Comparison of ENCODE assay signal across 13 mouse cellular contexts in genomic region chr9:65199723-65200122, GRCm38 (mm10). TPM values are rescaled to one million over a fixed set of nuclear protein-coding genes. Genes with fewer than 3 reads are reported as not detected.
DNase-seq lines count a peak whose midpoint lies in the region; ATAC-seq lines count a peak whose summit lies in the region.
"Had no signal": no experiment of that assay in that cellular context is flagged by ENCODE, and none has a peak within 500 bp of the region (broad histone marks: within the 10 kb centered on the region; RNA-seq: fewer than 3 reads in every experiment).

No protein-coding gene starts in this region.

- no peaks in the 10 kb centered on the region for H3K9me3 ChIP-seq in embryonic facial prominence, embryonic 13.5 days
- no peaks in the 10 kb centered on the region for H3K9me3 ChIP-seq in embryonic facial prominence, embryonic 10.5 days
- H3K9me3 ChIP-seq in hindbrain, embryonic 12.5 days (replicated peaks), result no peaks in the 10 kb centered on the region
- no peaks in the 10 kb centered on the region for H3K9me3 ChIP-seq in hindbrain, embryonic 13.5 days
- no peaks in the 10 kb centered on the region for H3K9me3 ChIP-seq in intestine, embryonic 15.5 days
- H3K9me3 ChIP-seq in midbrain, embryonic 13.5 days, result no peaks in the 10 kb centered on the region
- H3K9me3 ChIP-seq: megakaryocyte, embryonic 14.5 days had no signal

- 0 out of 2 replicates have a peak overlapping the region, but pooled peaks have one; percentile 1 for H3K27ac ChIP-seq in embryonic facial prominence, embryonic 13.5 days
- H3K27ac ChIP-seq in embryonic facial prominence, embryonic 10.5 days (replicated peaks), result no peak overlapping the region; the same call in 1 of the 2 replicates
- H3K27ac ChIP-seq in hindbrain, embryonic 12.5 days, result peak overlapping the region; percentile 36
- H3K27ac ChIP-seq in hindbrain, embryonic 13.5 days, result no peak overlapping the region
- 0 out of 2 replicates have a peak overlapping the region, but pooled peaks have one; percentile 40 for H3K27ac ChIP-seq in intestine, embryonic 15.5 days
- peak overlapping the region; percentile 4; the same call in 1 of the 2 replicates for H3K27ac ChIP-seq in midbrain, embryonic 13.5 days

- H3K4me2 ChIP-seq in embryonic facial prominence, embryonic 13.5 days, result no peak overlapping the region
- H3K4me2 ChIP-seq in hindbrain, embryonic 12.5 days (replicated peaks), result no peak overlapping the region
- H3K4me2 ChIP-seq in hindbrain, embryonic 13.5 days, result no peak overlapping the region
- no peak overlapping the region for H3K4me2 ChIP-seq in intestine, embryonic 15.5 days (replicated peaks)
- H3K4me2 ChIP-seq in midbrain, embryonic 13.5 days (replicated peaks), result no peak overlapping the region

- no peak for ATAC-seq in embryonic facial prominence, embryonic 13.5 days (ENCODE audit: insufficient number of reproducible peaks, insufficient read depth, low FRiP score, low TSS enrichment, low read depth)
- no peak for ATAC-seq in hindbrain, embryonic 12.5 days (ENCODE audit: low FRiP score)
- ATAC-seq in hindbrain, embryonic 13.5 days (ENCODE audit: low FRiP score), result no peak
- ATAC-seq in intestine, embryonic 15.5 days, result no peak
- no peak for ATAC-seq in midbrain, embryonic 13.5 days

- no peak for DNase-seq in embryonic facial prominence, embryonic 10.5 days (ENCODE audit: low spot score)
- DNase-seq in MN1 (ENCODE audit: low spot score), result no peak
- no peak for DNase-seq in cerebellum, postnatal 10 days
- DNase-seq: adrenal gland, adult 2 months; gastrocnemius, postnatal 14 days; kidney, adult 8-10 months had no signal

- H3K9ac ChIP-seq in embryonic facial prominence, embryonic 13.5 days, result no peak overlapping the region
- H3K9ac ChIP-seq in hindbrain, embryonic 12.5 days, result no peak overlapping the region
- H3K9ac ChIP-seq in hindbrain, embryonic 13.5 days, result no peak overlapping the region
- no peak overlapping the region for H3K9ac ChIP-seq in intestine, embryonic 15.5 days
- H3K9ac ChIP-seq in midbrain, embryonic 13.5 days (replicated peaks), result no peak overlapping the region; the same call in 1 of the 2 replicates

- WGBS in embryonic facial prominence, embryonic 13.5 days, result 54% methylated on average over 7 of the region's 7 CpGs
- 67% methylated on average over 7 of the region's 7 CpGs for WGBS in embryonic facial prominence, embryonic 10.5 days
- WGBS in hindbrain, embryonic 12.5 days, result 61% methylated on average over 7 of the region's 7 CpGs
- WGBS in hindbrain, embryonic 13.5 days, result 53% methylated on average over 7 of the region's 7 CpGs
- WGBS in intestine, embryonic 15.5 days, result 51% methylated on average over 7 of the region's 7 CpGs
- 65% methylated on average over 7 of the region's 7 CpGs for WGBS in midbrain, embryonic 13.5 days

- H3K4me1 ChIP-seq in embryonic facial prominence, embryonic 13.5 days, result peaks cover 23% of the 10 kb centered on the region
- peaks cover 31% of the 10 kb centered on the region for H3K4me1 ChIP-seq in embryonic facial prominence, embryonic 10.5 days
- peaks cover 14% of the 10 kb centered on the region for H3K4me1 ChIP-seq in hindbrain, embryonic 12.5 days
- H3K4me1 ChIP-seq in hindbrain, embryonic 13.5 days (replicated peaks), result peaks cover 19% of the 10 kb centered on the region
- peaks cover 18% of the 10 kb centered on the region for H3K4me1 ChIP-seq in intestine, embryonic 15.5 days (replicated peaks)
- H3K4me1 ChIP-seq in midbrain, embryonic 13.5 days (replicated peaks), result peaks cover 16% of the 10 kb centered on the region

- no peaks in the 10 kb centered on the region for H3K36me3 ChIP-seq in embryonic facial prominence, embryonic 13.5 days
- H3K36me3 ChIP-seq in embryonic facial prominence, embryonic 10.5 days (replicated peaks), result no peaks in the 10 kb centered on the region
- H3K36me3 ChIP-seq in hindbrain, embryonic 12.5 days, result no peaks in the 10 kb centered on the region
- no peaks in the 10 kb centered on the region for H3K36me3 ChIP-seq in hindbrain, embryonic 13.5 days
- no peaks in the 10 kb centered on the region for H3K36me3 ChIP-seq in intestine, embryonic 15.5 days
- H3K36me3 ChIP-seq in midbrain, embryonic 13.5 days, result no peaks in the 10 kb centered on the region
- H3K36me3 ChIP-seq: G1E had no signal

- no peak overlapping the region for H3K4me3 ChIP-seq in embryonic facial prominence, embryonic 13.5 days
- no peak overlapping the region for H3K4me3 ChIP-seq in embryonic facial prominence, embryonic 10.5 days
- H3K4me3 ChIP-seq in hindbrain, embryonic 12.5 days, result no peak overlapping the region
- H3K4me3 ChIP-seq in hindbrain, embryonic 13.5 days, result no peak overlapping the region
- H3K4me3 ChIP-seq in intestine, embryonic 15.5 days (replicated peaks), result no peak overlapping the region
- H3K4me3 ChIP-seq in midbrain, embryonic 13.5 days (replicated peaks), result no peak overlapping the region
- H3K4me3 ChIP-seq: megakaryocyte, embryonic 14.5 days had no signal

- no peaks in the 10 kb centered on the region for H3K27me3 ChIP-seq in embryonic facial prominence, embryonic 13.5 days
- no peaks in the 10 kb centered on the region for H3K27me3 ChIP-seq in embryonic facial prominence, embryonic 10.5 days (replicated peaks; ENCODE audit: low read depth, poor library complexity, severe bottlenecking)
- no peaks in the 10 kb centered on the region for H3K27me3 ChIP-seq in hindbrain, embryonic 12.5 days
- no peaks in the 10 kb centered on the region for H3K27me3 ChIP-seq in hindbrain, embryonic 13.5 days
- H3K27me3 ChIP-seq in intestine, embryonic 15.5 days (replicated peaks), result no peaks in the 10 kb centered on the region
- H3K27me3 ChIP-seq in midbrain, embryonic 13.5 days, result no peaks in the 10 kb centered on the region
- H3K27me3 ChIP-seq: megakaryocyte, embryonic 14.5 days had no signal

RNA-seq across cellular contexts. Expression of gene Parp16, which starts 4.6 kb away (rescaled TPM):
- polyA plus RNA-seq in embryonic facial prominence, embryonic 13.5 days (2015; fragmentation: Nextera tagmentation; extraction: Ambion mirVana), result 7.1 and 8.1 TPM in 2 replicates
- polyA plus RNA-seq in embryonic facial prominence, embryonic 10.5 days (2016; fragmentation: Nextera tagmentation; extraction: Ambion mirVana), result 8.2 and 8.3 TPM in 2 replicates
- polyA plus RNA-seq in hindbrain, embryonic 12.5 days (2016; fragmentation: Nextera tagmentation; extraction: Ambion mirVana), result 5.8 and 6.4 TPM in 2 replicates
- 5.9 and 6.1 TPM in 2 replicates for polyA plus RNA-seq in hindbrain, embryonic 13.5 days (2015; fragmentation: Nextera tagmentation; extraction: Ambion mirVana)
- 9.4 and 9.7 TPM in 2 replicates for polyA plus RNA-seq in intestine, embryonic 15.5 days (2015; fragmentation: Nextera tagmentation; extraction: Ambion mirVana)
- 4.8 and 5.6 TPM in 2 replicates for polyA plus RNA-seq in midbrain, embryonic 13.5 days (2015; fragmentation: Nextera tagmentation; extraction: Ambion mirVana)

RNA-seq across cellular contexts. Expression of gene Igdcc3, which starts 58.7 kb away (rescaled TPM):
- 2.1 and 3.0 TPM in 2 replicates for polyA plus RNA-seq in embryonic facial prominence, embryonic 13.5 days (2015; fragmentation: Nextera tagmentation; extraction: Ambion mirVana)
- 167 and 281 TPM in 2 replicates for polyA plus RNA-seq in embryonic facial prominence, embryonic 10.5 days (2016; fragmentation: Nextera tagmentation; extraction: Ambion mirVana)
- polyA plus RNA-seq in hindbrain, embryonic 12.5 days (2016; fragmentation: Nextera tagmentation; extraction: Ambion mirVana), result 30.9 and 34.4 TPM in 2 replicates
- 13.8 and 15.5 TPM in 2 replicates for polyA plus RNA-seq in hindbrain, embryonic 13.5 days (2015; fragmentation: Nextera tagmentation; extraction: Ambion mirVana)
- 0.99 and 1.4 TPM in 2 replicates for polyA plus RNA-seq in intestine, embryonic 15.5 days (2015; fragmentation: Nextera tagmentation; extraction: Ambion mirVana)
- 23.5 and 25.2 TPM in 2 replicates for polyA plus RNA-seq in midbrain, embryonic 13.5 days (2015; fragmentation: Nextera tagmentation; extraction: Ambion mirVana)
- polyA plus RNA-seq: G1E had no signal

Comparison
In these comparisons a context has a peak if more than half of its experiments do, and no peak if none do; other contexts are left out.
1. H3K27ac ChIP-seq: peak in embryonic facial prominence, embryonic 13.5 days (single experiment), hindbrain, embryonic 12.5 days (single experiment), intestine, embryonic 15.5 days (single experiment) and midbrain, embryonic 13.5 days (single experiment); none in embryonic facial prominence, embryonic 10.5 days (single experiment) and hindbrain, embryonic 13.5 days (single experiment).